Mouse (Mus musculus) C2C12 (cell line): ENCODE measurements around the gene Cnst.

Experiments
- CEBPB ChIP-seq: IDR thresholded peaks from one replicate; pipeline ENCODE4 v1.6.1; 2011; ENCODE audit warnings: low read depth, mild to moderate bottlenecking, control low read depth, moderate library complexity
- CTCF ChIP-seq: IDR thresholded peaks from one replicate; pipeline ENCODE4 v1.5.1; 2011; ENCODE audit not compliant: control insufficient read depth, insufficient read depth, insufficient read length
- FOSL1 ChIP-seq: IDR thresholded peaks from one replicate; pipeline ENCODE4 v1.8.0; 2011; ENCODE audit warnings: mild to moderate bottlenecking, low read length; ENCODE audit not compliant: poor library complexity, insufficient read depth, severe bottlenecking
- MAX ChIP-seq: IDR thresholded peaks from one replicate; pipeline ENCODE4 v1.6.1; 2011; ENCODE audit warnings: mild to moderate bottlenecking, control low read depth
- MYOD1 ChIP-seq: IDR thresholded peaks from one replicate; pipeline ENCODE4 v1.6.1; 2011; ENCODE audit warnings: low read depth; ENCODE audit not compliant: control insufficient read depth, insufficient read length
- MYOG ChIP-seq: IDR thresholded peaks from one replicate; pipeline ENCODE4 v1.6.1; 2011; ENCODE audit not compliant: control insufficient read depth, insufficient read length; ENCODE audit errors: extremely low read depth
- USF1 ChIP-seq: IDR thresholded peaks from one replicate; pipeline ENCODE4 v1.6.1; 2011; ENCODE audit warnings: low read depth, mild to moderate bottlenecking, control low read depth, moderate library complexity

DNA sequence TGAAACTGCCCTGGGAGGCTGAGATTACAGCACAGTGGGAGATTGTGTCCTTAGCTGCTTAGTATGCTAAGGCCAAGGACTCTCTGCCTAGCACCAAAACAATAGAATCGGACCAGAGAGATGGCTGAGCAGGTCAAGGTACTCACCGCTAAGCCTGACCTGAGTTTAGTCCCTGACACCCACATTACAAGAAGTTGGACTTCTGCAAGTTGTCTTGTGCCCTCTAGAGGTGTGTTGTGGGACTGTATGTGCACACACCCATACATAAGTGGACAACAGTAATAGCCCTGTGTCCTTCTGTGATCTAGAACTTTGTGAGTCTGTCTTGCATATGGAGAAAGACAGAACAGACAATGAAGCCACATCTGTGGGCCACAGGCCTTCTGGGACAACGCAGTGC lies 88.0 kb downstream of the Cnst start:
- TF ChIP-seq CTCF (no peak), USF1 (no peak), MYOD1 (no peak), MAX (no peak), FOSL1 (no peak), MYOG (no peak), CEBPB (no peak)
